Mouse (Mus musculus) retina, postnatal 1 day (tissue): ENCODE results near the gene Olfr54.
"Not testable (repeated sequence)": the region's sequence is repeated elsewhere in the genome, so short reads cannot be mapped to it uniquely, and the experiment has no call there.

Source experiments
- DNase-seq: peaks from one replicate; pipeline ENCODE4 v3.0.0-alpha.2; 2012

Gene Olfr54

GRCm38 (mm10) chr11:51013936-51014335 is at the start of gene Olfr54:
TSS of gene Olfr54 (plus strand) at chr11:51014236.
- no peak for DNase-seq

GRCm38 (mm10) chr11:50964886-50965285 is 49.1 kb upstream of the Olfr54 start:
- DNase-seq: no peak

- no peak for DNase-seq
Observed at GRCm38 (mm10) chr11:50966230-50966629, 47.8 kb upstream of the Olfr54 start, which contains the start of gene Olfr1378. TSS of gene Olfr1378 (plus strand) at chr11:50966530.

GRCm38 (mm10) chr11:50977216-50977615 is 36.8 kb upstream of the Olfr54 start:
- DNase-seq: peak; percentile 33

DNA sequence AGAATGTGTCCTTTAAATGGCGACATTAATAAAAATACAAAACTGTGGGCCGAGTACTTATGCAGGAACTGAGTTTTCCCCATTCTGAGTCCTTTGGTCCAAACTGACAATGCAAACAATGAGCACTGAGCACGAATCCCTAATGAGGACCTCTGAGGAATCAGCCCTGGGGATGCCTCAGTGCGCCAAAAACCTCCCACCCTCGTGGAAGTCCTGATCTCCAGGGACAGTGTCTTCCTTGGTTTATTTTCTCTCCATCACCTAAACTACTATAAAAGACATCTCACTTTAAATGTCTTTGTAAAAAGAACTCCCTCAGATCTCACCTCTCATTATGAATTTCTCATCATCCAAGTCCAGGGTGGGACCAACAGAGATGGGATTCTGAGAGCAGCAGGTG is 32.4 kb upstream of the Olfr54 start, which contains the start of gene Olfr1377:
Olfr1377 (plus strand) TSS at position 301 of the 400 bp plus-strand sequence.
- no peak for DNase-seq

GRCm38 (mm10) chr11:51003296-51003695 is 10.7 kb upstream of the Olfr54 start, which contains the start of gene Olfr51:
TSS of gene Olfr51 (plus strand) at chr11:51003596.
- DNase-seq: no peak

DNA sequence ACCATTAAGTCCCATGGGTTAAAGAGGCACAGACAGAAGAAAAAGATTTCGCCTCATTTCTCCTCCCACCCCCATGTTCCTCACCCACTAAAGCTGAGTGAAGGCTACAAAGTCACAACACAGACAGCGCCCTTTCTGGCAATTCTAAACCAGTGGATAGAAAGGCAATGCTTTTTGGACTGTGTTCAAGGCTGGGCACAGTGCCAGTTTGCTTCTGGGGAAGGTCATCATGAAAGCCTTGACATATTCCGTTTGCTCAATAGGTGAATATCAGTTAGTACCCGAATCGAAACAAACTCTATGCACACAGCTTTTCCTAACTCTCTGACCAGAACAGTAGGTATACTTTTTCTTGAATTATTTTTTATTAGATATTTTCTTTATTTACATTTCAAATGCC is 2.2 kb upstream of the Olfr54 start:
- no peak for DNase-seq

DNA sequence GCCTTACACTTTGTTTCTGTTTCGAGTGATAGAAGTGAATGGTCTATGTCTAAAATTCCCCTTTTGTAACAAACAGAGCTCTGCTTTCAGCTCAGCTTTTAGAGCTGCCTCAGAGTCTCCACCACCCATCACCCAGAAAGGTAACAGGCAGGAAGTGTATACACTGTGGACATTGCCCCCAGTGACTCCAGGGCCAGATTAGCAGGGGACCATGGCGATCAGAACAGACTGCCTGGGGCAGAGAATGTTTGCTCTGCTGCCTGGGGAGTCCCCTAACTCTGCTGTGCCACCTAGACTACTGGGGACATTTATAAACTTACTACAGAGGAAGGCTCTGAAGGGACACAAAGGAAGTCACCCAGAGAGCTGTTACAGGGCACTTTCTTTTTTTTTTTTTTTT is 2.3 kb downstream of the Olfr54 start:
- DNase-seq: no peak

DNA sequence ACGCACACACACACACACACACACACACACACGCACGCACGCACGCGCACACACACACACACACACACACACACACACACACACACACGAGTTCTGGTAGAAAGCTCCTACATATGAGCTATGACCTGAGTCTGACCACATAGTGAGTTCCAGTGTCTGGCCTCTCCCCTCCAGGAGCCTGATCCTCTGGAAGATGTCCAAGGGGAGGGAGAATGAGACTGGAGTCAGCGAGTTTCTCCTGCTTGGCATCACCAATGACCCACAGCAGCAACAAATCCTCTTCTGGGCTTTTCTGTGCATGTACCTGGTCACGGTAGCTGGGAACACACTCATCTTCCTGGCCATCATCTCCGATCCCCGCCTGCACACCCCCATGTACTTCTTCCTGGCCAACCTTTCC is 12.8 kb downstream of the Olfr54 start:
- DNase-seq: not testable (repeated sequence)

DNA sequence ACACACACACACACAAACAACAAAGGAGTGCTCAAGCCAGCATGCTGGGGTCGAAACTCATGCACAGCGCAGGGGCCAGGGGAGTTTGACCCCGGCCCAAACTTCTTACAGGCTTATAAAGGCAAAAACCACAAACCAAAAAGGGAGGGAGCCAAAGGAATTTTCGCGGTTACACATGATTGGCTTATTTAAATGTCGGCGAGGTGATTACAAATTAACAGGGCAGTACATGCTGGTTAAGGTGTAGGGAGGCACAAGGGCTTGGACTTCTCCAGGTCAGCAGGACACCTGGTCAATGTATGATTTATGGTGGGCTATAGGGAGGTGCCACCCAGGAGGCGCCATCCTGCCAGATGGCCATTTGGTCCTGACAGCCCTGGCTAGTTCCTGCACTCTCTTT is 15.3 kb downstream of the Olfr54 start:
- DNase-seq: not testable (repeated sequence)

DNA sequence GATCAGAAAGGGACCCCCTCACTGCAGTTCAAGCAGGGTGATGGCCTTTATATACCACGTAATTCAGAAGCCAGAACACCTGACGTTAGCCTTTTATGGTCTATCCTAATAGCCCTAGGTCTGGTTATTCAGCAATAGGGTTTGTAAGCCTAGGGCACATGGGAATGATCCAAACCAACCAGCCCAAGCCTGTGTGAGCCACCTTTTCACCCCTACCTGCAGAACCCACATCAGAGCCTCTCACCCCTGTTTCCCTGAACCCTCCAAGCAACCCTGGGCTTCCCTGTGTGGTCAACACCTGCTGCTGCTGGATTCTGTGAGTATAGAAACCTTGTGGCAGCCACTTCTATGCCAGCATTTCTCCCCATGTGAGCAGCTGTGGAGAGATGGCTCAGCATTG is 16.2 kb downstream of the Olfr54 start:
- DNase-seq: no peak

GRCm38 (mm10) chr11:51032851-51033250 is 18.8 kb downstream of the Olfr54 start:
- DNase-seq: peak; percentile 74

- not testable (repeated sequence) for DNase-seq
Observed at GRCm38 (mm10) chr11:51034141-51034540, 20.1 kb downstream of the Olfr54 start.

- DNase-seq: no peak
Observed at GRCm38 (mm10) chr11:51035951-51036350, 21.9 kb downstream of the Olfr54 start.

- DNase-seq: not testable (repeated sequence)
Observed at GRCm38 (mm10) chr11:51044776-51045175, 30.7 kb downstream of the Olfr54 start.

DNA sequence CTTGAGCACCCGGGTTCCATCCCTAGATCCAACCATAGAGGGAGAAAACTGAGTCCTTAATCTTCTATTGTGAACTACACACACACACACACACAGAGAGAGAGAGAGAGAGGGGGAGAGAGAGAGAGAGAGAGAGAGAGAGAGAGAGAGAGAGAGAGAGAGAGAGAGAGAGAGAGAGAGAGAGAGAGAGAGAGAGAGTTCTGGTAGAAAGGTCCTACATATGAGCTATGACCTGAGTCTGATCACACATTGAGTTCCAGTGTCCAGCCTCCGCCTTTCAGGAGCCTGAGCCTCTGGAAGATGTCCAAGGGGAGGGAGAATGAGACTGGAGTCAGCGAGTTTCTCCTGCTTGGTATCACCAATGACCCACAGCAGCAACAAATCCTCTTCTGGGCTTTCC is 33.8 kb downstream of the Olfr54 start, which contains the start of gene Olfr1375:
Olfr1375 (plus strand) TSS at position 301 of the 400 bp plus-strand sequence.
- DNase-seq: not testable (repeated sequence)

DNA sequence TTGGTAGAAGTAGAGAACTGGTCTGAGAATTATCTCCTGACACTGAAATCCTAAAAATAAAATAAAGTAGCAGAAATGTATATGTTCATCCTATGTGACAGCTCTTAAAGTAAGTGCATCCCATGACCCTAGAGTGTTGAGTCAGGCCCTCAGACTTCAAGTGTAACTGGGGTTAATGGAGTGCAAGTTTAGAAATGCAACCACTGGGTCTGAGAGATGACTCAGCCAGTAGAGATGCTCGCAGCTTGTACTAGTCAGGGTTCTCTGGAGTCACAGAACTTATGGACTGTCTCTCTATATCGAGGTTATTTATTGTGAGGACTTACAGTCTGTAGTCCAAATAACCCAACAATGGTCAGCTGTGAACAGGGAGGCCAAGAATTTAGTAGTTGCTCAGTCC is 37.6 kb downstream of the Olfr54 start:
- DNase-seq: no peak

- peak; percentile 45 for DNase-seq
Observed at GRCm38 (mm10) chr11:51053230-51053629, 39.2 kb downstream of the Olfr54 start.

- peak; percentile 94 for DNase-seq
Observed at GRCm38 (mm10) chr11:51059151-51059571, 45.1 kb downstream of the Olfr54 start, which contains the start of gene Zfp354a. TSS of gene Zfp354a (plus strand) at chr11:51059257.

GRCm38 (mm10) chr11:51059640-51060039 is 45.6 kb downstream of the Olfr54 start:
- no peak for DNase-seq

DNA sequence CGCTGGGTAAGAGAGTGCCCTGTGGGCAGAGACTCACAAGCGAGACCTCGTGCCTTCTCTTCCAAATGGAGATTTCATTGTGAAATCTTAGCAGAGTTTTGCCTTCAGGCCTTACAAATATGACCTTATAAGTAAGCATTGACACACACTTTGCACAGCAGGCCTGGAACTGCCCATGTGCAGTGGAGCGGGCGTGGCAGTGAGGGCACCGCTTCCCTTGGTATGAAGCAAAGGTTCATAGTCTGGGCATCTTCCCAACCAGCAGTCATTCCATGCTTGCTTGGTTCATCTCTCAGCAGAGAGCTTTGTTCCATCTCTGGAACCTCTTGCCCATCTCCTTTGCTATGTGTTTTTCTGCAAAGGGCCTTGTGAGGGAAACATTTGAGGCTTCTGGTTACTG is 46.9 kb downstream of the Olfr54 start:
- no peak for DNase-seq

- DNase-seq: no peak
Observed at GRCm38 (mm10) chr11:51063276-51063675, 49.2 kb downstream of the Olfr54 start.

GRCm38 (mm10) chr11:51063841-51064240 is 49.8 kb downstream of the Olfr54 start:
- DNase-seq: no peak
